Mouse (Mus musculus) intestine, embryonic 16.5 days (tissue): ENCODE data around the gene Klf5. TPM values are rescaled to one million over a fixed set of nuclear protein-coding genes. Genes with fewer than 3 reads are reported as not detected.

Experiments used
- ATAC-seq: fragments of 200-750 bp; cut with Nextera tagmentation; 2 replicates; pipeline ENCODE4 v1.8.0; 2017; ENCODE audit warnings: moderate TSS enrichment, moderate library complexity
- H3K27ac ChIP-seq: fragments of 300-500 bp; sonication (generic); 2 replicates; pipeline ENCODE4 v1.5.1; 2014; ENCODE audit warnings: mild to moderate bottlenecking, low read length
- H3K27me3 ChIP-seq: fragments of 300-500 bp; sonication (generic); replicated peaks from 2 replicates; pipeline ENCODE4 v1.6.1; 2014; ENCODE audit warnings: low read length, control low read depth, mixed read lengths; ENCODE audit not compliant: control insufficient read depth, insufficient read depth
- H3K36me3 ChIP-seq: fragments of 300-500 bp; sonication (generic); 2 replicates; pipeline ENCODE4 v1.6.1; 2014; ENCODE audit warnings: low read length, control low read depth; ENCODE audit not compliant: control insufficient read depth, insufficient read depth
- H3K4me1 ChIP-seq: fragments of 300-500 bp; sonication (generic); 2 replicates; pipeline ENCODE4 v1.6.1; 2014; ENCODE audit warnings: low read length, control low read depth, mixed read lengths; ENCODE audit not compliant: control insufficient read depth, insufficient read depth
- H3K4me2 ChIP-seq: fragments of 300-500 bp; sonication (generic); 2 replicates; pipeline ENCODE4 v1.6.1; 2014; ENCODE audit warnings: low read depth, low read length, control low read depth
- H3K4me3 ChIP-seq: fragments of 300-500 bp; sonication (generic); 2 replicates; pipeline ENCODE4 v1.5.1; 2014; ENCODE audit warnings: mild to moderate bottlenecking, low read length
- H3K9ac ChIP-seq: fragments of 300-500 bp; sonication (generic); 2 replicates; pipeline ENCODE4 v1.6.1; 2014; ENCODE audit warnings: low read depth, low read length
- H3K9me3 ChIP-seq: fragments of 300-500 bp; sonication (generic); 2 replicates; pipeline ENCODE4 v1.6.1; 2016; ENCODE audit warnings: low read length, control low read depth; ENCODE audit not compliant: control insufficient read depth
- WGBS: fragments of 180-500 bp; shearing (Covaris S2); extraction: QIAGEN DNeasy Blood & Tissue Kit; methylation state at CpG from one replicate; pipeline ENCODE4 v1.1.7; 2014; 5-methylcytosine and 5-hydroxymethylcytosine counted together
- polyA plus RNA-seq: library from polyadenylated mRNA; unstranded; fragments of >200 nt; fragmentation: Nextera tagmentation; extraction: Ambion mirVana; gene quantifications from 2 replicates; pipeline ENCODE4 v1.2.1, GENCODE M21; 2015

The Klf5 gene
- polyA plus RNA-seq, 1 experiment from 2014 or later: 75.3 TPM

- no peak overlapping the region for H3K4me2 ChIP-seq
- 81% methylated on average over 4 of the region's 4 CpGs for WGBS
- H3K27me3 ChIP-seq: no peaks in the 10 kb centered on the region
- no peak overlapping the region for H3K4me3 ChIP-seq
- no peak overlapping the region for H3K27ac ChIP-seq
- no peaks in the 10 kb centered on the region for H3K9me3 ChIP-seq
- no peak for ATAC-seq
- H3K4me1 ChIP-seq: no peaks in the 10 kb centered on the region
- no peaks in the 10 kb centered on the region for H3K36me3 ChIP-seq
- no peak overlapping the region for H3K9ac ChIP-seq
Observed at GRCm38 (mm10) chr14:99324523-99324922, 26.0 kb downstream of the Klf5 start.

GRCm38 (mm10) chr14:99325597-99326472, 27.3 kb downstream of the Klf5 start:
- Histone ChIP-seq H3K27ac (no peak overlapping the region), H3K4me2 (no peak overlapping the region), H3K9ac (no peak overlapping the region), H3K36me3 (no peaks in the 10 kb centered on the region), H3K4me3 (no peak overlapping the region), H3K27me3 (no peaks in the 10 kb centered on the region), H3K9me3 (no peaks in the 10 kb centered on the region), H3K4me1 (no peaks in the 10 kb centered on the region)
- WGBS: 84% methylated on average over 12 of the region's 12 CpGs
- no peak for ATAC-seq

GRCm38 (mm10) chr14:99336598-99336997, 38.1 kb downstream of the Klf5 start:
- Histone ChIP-seq H3K4me3 (no peak overlapping the region), H3K36me3 (no peaks in the 10 kb centered on the region), H3K9ac (no peak overlapping the region), H3K4me1 (no peaks in the 10 kb centered on the region), H3K9me3 (no peaks in the 10 kb centered on the region), H3K27me3 (no peaks in the 10 kb centered on the region), H3K4me2 (no peak overlapping the region), H3K27ac (no peak overlapping the region)
- no peak for ATAC-seq
- WGBS: 55% methylated on average over 3 of the region's 3 CpGs

- ATAC-seq: no peak
- no peak overlapping the region for H3K9ac ChIP-seq
Observed at GRCm38 (mm10) chr14:99339021-99339420, 40.5 kb downstream of the Klf5 start.

GRCm38 (mm10) chr14:99339681-99340522, 41.4 kb downstream of the Klf5 start:
- Histone ChIP-seq H3K4me2 (no peak overlapping the region), H3K4me1 (no peaks in the 10 kb centered on the region), H3K9ac (no peak overlapping the region), H3K4me3 (no peak overlapping the region), H3K27ac (no peak overlapping the region), H3K36me3 (no peaks in the 10 kb centered on the region), H3K27me3 (no peaks in the 10 kb centered on the region), H3K9me3 (no peaks in the 10 kb centered on the region)
- WGBS: 10% methylated on average over 9 of the region's 9 CpGs
- peak; percentile 40; the same call in 1 of the 2 replicates for ATAC-seq

More at GRCm38 (mm10) chr14:99339021-99339420, 40.5 kb downstream of the Klf5 start:
- WGBS: 32% methylated on average over 8 of the region's 8 CpGs
- Histone ChIP-seq H3K27ac (no peak overlapping the region), H3K9me3 (no peaks in the 10 kb centered on the region), H3K4me1 (no peaks in the 10 kb centered on the region), H3K36me3 (no peaks in the 10 kb centered on the region), H3K4me3 (no peak overlapping the region), H3K27me3 (no peaks in the 10 kb centered on the region), H3K4me2 (no peak overlapping the region)

GRCm38 (mm10) chr14:99340703-99341102, 42.2 kb downstream of the Klf5 start:
- H3K4me2 ChIP-seq: no peak overlapping the region
- ATAC-seq: no peak
- no peaks in the 10 kb centered on the region for H3K36me3 ChIP-seq
- H3K9ac ChIP-seq: no peak overlapping the region
- H3K27me3 ChIP-seq: no peaks in the 10 kb centered on the region
- H3K4me3 ChIP-seq: no peak overlapping the region
- WGBS: 80% methylated on average over 1 of the region's 1 CpGs
- H3K9me3 ChIP-seq: no peaks in the 10 kb centered on the region
- no peaks in the 10 kb centered on the region for H3K4me1 ChIP-seq
- H3K27ac ChIP-seq: no peak overlapping the region

GRCm38 (mm10) chr14:99348175-99348764, 49.8 kb downstream of the Klf5 start:
- no peak for ATAC-seq
- 61% methylated on average over 13 of the region's 13 CpGs for whole genome bisulfite sequencing
- Histone ChIP-seq H3K4me1 (no peaks in the 10 kb centered on the region), H3K27me3 (no peaks in the 10 kb centered on the region), H3K36me3 (no peaks in the 10 kb centered on the region), H3K9ac (no peak overlapping the region), H3K4me2 (no peak overlapping the region), H3K9me3 (no peaks in the 10 kb centered on the region), H3K4me3 (no peak overlapping the region), H3K27ac (no peak overlapping the region)

- H3K9ac ChIP-seq: no peak overlapping the region
- no peak overlapping the region for H3K4me3 ChIP-seq
- H3K4me2 ChIP-seq: no peak overlapping the region
- H3K27ac ChIP-seq: no peak overlapping the region
- H3K36me3 ChIP-seq: no peaks in the 10 kb centered on the region
- H3K4me1 ChIP-seq: no peaks in the 10 kb centered on the region
- no peaks in the 10 kb centered on the region for H3K27me3 ChIP-seq
- no peaks in the 10 kb centered on the region for H3K9me3 ChIP-seq
- no peak for ATAC-seq
- 80% methylated on average over 6 of the region's 6 CpGs for WGBS
Observed at GRCm38 (mm10) chr14:99349606-99350005, 51.1 kb downstream of the Klf5 start.

- H3K4me3 ChIP-seq: no peak overlapping the region
- no peaks in the 10 kb centered on the region for H3K36me3 ChIP-seq
- ATAC-seq: no peak
- no peaks in the 10 kb centered on the region for H3K27me3 ChIP-seq
- 70% methylated on average over 4 of the region's 4 CpGs for WGBS
- H3K4me1 ChIP-seq: no peaks in the 10 kb centered on the region
- no peak overlapping the region for H3K27ac ChIP-seq
- no peaks in the 10 kb centered on the region for H3K9me3 ChIP-seq
- H3K9ac ChIP-seq: no peak overlapping the region
- no peak overlapping the region for H3K4me2 ChIP-seq
Observed at GRCm38 (mm10) chr14:99352989-99353388, 54.5 kb downstream of the Klf5 start.
